Mouse (Mus musculus): ENCODE measurements around the gene Unc119. TPM values are rescaled to one million over a fixed set of nuclear protein-coding genes. Genes with fewer than 3 reads are reported as not detected.

Gene Unc119
- total RNA-seq (2014; fragmentation: Nextera tagmentation) (24.0 and 41.0 TPM in 2 replicates), total RNA-seq (2017) (11.9 and 18.5 TPM in 2 replicates)

- ATAC-seq (replicated peaks; ENCODE audit: poor library complexity, severe bottlenecking), result peak; percentile 38
Observed at GRCm38 (mm10) chr11:78343381-78344327, at the start of gene Unc119. Unc119 (plus strand) TSS chr11:78343482.

DNA sequence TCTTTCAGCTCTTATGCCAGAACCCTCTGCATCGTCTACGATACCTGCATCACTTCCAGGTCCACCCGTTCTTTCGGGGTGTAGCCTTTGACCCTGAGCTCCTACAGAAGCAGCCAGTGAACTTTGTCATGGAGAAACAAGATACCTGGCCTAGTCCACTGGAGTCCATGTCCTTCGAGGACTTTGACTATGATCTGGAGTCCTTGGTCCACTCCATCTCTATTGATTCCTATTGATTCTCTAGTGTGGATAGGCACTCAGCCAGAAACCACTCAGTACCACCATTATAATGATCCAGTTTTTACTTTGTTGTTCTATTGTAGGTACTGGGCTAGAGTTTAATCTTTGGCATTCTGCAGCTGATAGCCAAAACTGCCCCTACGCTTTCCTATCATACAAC lies 48.7 kb upstream of the Unc119 start:
- no peak for ATAC-seq (replicated peaks; ENCODE audit: poor library complexity, severe bottlenecking)

- peak; percentile 22; the same call in 1 of the 2 replicates for ATAC-seq (replicated peaks; ENCODE audit: poor library complexity, severe bottlenecking)
Observed at GRCm38 (mm10) chr11:78300917-78301316, 42.4 kb upstream of the Unc119 start.

DNA sequence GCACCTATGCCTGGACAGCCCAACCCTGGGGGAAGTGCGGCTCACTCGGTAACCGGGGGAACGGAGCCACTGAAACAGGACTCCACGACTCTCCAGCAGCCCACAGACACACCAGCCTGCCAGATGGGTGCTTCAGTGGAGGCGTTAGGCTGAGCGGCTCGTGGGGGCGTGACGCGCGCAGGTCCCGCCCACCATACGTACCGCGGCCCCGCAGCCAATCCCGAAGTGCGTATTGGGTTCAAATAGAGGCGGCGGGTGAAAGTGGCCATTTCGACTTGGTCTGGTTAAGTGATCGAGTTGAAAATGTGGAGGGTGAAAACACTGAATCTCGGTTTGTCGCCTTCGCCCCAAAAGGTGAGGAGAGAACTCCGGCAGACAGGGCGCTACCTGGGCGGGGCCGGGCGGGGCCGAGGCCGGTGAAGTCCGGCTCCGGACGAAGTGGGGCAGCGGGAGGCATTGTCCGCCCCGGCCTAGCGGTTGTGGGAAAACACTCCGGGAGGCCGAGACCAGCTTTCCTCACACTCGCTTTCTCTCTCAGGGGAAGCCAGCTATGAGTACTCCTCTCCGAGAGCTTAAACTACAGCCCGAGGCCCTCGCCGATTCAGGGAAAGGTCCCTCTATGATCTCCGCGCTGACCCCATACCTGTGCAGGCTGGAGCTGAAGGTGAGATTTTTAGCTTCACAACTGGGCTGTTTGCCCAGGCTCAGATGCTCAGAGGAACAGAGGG lies 41.8 kb upstream of the Unc119 start, which contains the start of gene Spag5:
Spag5 (plus strand) TSS at position 173 of the 728 bp plus-strand sequence.
- peak; percentile 100 for ATAC-seq (replicated peaks; ENCODE audit: poor library complexity, severe bottlenecking)

DNA sequence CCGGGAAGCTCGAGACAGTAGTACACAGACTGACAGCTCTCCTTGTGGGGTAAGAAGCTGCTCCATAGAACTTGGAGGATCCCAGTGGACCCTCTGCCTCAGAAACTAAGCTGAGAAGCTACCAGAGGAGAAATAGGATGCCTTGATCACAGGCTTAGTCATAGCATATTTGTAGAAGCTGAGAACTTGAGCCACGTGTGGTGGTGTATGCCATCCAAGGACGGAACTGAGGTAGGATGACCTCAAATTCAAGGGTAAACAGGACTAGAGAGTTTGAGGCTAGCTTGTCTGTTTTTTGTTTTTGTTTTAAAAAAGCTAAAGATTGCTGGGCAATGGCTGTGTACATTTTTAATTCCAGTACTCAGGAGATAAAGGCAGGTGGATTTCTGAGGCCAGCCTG lies 38.0 kb upstream of the Unc119 start:
- no peak for ATAC-seq (replicated peaks; ENCODE audit: poor library complexity, severe bottlenecking)

DNA sequence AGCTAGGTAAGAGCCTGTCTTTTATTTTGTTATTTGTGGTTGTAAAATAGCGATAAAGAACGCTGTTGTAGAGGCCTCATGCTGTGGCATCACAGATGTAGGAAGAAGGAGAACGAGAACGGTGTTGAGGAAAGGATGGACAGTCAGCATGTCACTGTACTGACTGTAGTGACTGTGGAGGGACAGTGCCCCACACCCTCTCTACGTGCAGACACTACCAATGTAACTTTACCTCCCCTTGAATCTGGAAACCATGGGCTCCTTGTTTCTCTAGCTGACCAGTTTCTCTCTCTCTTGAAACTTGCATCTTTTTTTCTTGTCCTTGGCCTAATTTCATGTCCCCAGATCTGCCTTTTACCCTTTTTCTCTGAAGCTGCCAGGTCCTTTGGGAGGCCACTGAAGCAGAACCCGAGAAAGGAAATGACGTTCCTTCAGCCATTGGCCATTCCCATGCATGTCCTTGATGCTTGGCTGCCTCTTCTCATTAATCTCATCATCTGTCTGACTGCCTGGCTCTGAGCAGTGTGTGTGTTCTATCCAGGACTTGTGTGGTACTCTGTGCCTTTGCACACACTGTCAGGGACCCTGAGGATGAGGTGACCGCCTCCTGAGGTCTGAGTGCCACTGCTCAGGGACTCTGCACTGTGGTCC lies 32.3 kb upstream of the Unc119 start:
- ATAC-seq (replicated peaks; ENCODE audit: poor library complexity, severe bottlenecking), result no peak

DNA sequence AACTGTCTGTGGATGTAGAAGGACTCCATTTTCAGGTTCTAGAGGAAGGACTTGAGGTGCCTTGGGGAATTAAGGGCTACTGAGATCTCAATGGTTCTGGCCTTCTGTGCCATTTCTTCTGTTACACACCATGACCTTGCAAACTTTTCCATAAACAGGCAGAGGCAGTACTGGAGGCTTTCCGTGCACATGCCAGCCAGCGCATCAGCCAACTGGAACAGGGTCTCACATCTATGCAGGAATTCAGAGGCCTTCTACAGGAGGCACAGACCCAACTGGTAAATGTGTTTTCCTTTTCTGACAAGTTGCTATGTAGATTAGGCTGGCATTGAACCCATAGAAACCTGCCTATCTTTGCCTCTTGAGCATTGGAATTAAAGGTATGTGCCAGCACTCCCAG lies 29.6 kb upstream of the Unc119 start:
- no peak for ATAC-seq (replicated peaks; ENCODE audit: poor library complexity, severe bottlenecking)

GRCm38 (mm10) chr11:78318411-78318810 lies 24.9 kb upstream of the Unc119 start:
- no peak for ATAC-seq (replicated peaks; ENCODE audit: poor library complexity, severe bottlenecking)

- no peak for ATAC-seq (replicated peaks; ENCODE audit: poor library complexity, severe bottlenecking)
Observed at GRCm38 (mm10) chr11:78322076-78322831, 21.0 kb upstream of the Unc119 start.

- ATAC-seq (replicated peaks; ENCODE audit: poor library complexity, severe bottlenecking), result peak; percentile 97
Observed at GRCm38 (mm10) chr11:78322860-78323259, 20.4 kb upstream of the Unc119 start, which contains the start of gene Aldoc. Aldoc (plus strand) TSS chr11:78322968.

- ATAC-seq (replicated peaks; ENCODE audit: poor library complexity, severe bottlenecking), result no peak
Observed at GRCm38 (mm10) chr11:78324000-78324785, 19.1 kb upstream of the Unc119 start.

DNA sequence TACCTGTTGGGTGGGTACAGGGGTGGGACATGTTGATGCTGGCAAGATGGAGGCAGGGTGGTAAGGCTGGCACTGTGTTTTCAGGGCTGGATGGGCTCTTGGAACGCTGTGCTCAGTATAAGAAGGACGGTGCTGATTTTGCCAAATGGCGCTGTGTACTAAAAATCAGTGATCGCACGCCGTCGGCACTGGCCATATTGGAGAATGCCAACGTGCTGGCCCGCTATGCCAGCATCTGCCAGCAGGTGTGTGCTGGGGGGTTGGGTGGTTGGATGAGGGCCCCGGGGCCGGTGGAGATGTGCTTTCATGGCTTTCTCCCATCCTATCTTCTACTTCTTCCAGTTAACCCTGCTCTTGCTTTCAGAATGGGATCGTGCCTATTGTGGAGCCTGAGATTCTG lies 18.3 kb upstream of the Unc119 start:
- ATAC-seq (replicated peaks; ENCODE audit: poor library complexity, severe bottlenecking), result no peak

DNA sequence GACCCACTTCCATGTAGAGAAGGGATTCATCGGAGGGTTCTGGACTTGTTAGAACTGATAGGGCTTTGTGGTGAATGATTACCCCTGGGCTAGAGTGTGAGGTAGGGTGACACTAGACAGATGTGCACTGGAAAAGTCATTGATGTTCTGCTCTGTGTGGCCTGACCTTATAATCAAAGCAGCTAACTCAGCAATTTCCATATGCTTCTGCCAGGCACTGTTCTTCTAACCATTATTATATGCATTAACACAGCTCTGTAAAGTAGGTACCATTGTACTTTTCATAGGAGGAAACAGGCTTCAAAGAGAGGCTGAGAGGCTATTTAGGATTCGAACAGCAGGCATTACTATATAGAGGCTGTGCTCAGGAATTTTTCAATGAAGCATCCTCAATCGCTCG lies 16.1 kb upstream of the Unc119 start:
- ATAC-seq (replicated peaks; ENCODE audit: poor library complexity, severe bottlenecking), result no peak

GRCm38 (mm10) chr11:78327634-78328511 lies 15.4 kb upstream of the Unc119 start, which contains the start of gene Pigs:
Pigs (plus strand) TSS chr11:78328415.
- ATAC-seq (replicated peaks; ENCODE audit: poor library complexity, severe bottlenecking), result peak; percentile 98

DNA sequence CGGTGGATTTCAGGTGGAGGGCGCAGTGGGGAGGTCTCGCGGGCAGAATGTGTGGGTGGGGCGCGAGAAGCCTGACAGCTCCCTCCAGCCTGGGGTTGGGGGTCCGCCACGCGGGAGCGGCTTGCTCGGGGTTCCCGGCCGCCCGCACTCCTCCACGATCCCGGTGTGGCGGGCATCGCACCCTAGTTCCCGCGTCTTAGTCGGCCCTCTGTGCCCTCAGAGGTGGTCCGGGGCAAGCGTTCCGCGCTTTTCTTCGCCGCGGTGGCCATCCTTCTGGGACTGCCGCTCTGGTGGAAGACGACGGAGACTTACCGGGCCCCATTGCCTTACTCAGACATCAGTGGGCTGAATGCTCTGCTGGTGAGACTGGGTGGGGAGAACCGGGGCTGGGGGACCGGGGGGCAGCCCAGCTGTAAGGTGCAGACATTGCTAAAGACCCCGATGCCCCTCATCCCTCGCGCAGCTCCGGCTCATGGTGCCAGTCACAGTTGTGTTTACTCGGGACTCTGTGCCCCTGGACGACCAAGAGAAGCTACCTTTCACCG lies 14.7 kb upstream of the Unc119 start:
- ATAC-seq (replicated peaks; ENCODE audit: poor library complexity, severe bottlenecking), result no peak

DNA sequence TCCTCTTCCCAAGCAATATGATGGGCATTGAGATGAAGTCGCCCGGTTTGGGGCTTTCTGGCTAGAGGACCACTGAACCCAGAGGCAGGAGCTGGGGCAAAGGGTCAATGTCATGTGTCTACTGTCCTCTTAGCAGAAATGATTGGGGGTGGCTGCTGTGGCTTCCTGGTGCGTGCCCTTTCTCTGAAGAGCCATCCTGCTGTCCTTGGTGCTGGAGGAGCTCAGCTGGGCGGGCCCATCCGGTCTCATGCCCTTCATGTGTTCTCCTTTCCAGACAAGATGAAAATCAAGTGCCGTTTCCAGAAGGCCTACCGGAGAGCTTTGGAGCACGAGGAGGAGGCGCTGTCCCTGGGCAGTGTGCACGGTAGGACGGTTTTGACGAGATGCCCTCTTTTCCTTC lies 10.6 kb upstream of the Unc119 start:
- no peak for ATAC-seq (replicated peaks; ENCODE audit: poor library complexity, severe bottlenecking)

DNA sequence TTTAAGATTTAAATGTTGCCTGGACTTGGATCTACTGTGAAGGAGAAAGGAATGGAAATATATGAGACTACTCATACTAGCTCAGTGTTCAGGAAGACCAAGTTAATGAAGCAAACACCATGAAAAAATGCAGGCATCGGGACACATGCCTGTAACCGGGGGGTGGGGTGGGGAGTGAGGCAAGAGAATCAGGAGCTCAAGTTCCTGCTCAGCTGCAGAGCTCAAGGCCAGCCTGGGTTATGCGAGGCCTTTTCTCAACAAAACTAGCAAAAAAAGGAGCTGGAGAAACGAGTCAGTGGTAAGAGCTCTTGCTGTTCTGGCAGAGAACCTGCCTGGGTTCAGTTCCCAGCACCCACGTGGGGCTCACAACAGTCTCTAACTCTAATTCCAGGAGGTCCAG lies 9.3 kb upstream of the Unc119 start:
- no peak for ATAC-seq (replicated peaks; ENCODE audit: poor library complexity, severe bottlenecking)

- ATAC-seq (replicated peaks; ENCODE audit: poor library complexity, severe bottlenecking), result no peak
Observed at GRCm38 (mm10) chr11:78337040-78337439, 6.2 kb upstream of the Unc119 start.
